Mouse (Mus musculus) gonadal fat pad, adult 2 months (tissue): Measurements from ENCODE around the gene Cpsf4l. TPM values are rescaled to one million over a fixed set of nuclear protein-coding genes. Genes with fewer than 3 reads are reported as not detected.

Experiments
- polyA plus RNA-seq: library from polyadenylated mRNA; depleted of rRNA; stranded (reverse); fragments of >200 nt; gene quantifications from 2 replicates; pipeline ENCODE4 v1.2.3, GENCODE M21; 2012; rRNA removed

Gene Cpsf4l
- polyA plus RNA-seq, 1 experiment, result 9.7 TPM

Other genes starting within 250 kb of the Cpsf4l start
- 0.20 and 0.27 TPM in 2 replicates for gene Sstr2, start 90.7 kb downstream of the Cpsf4l start, polyA plus RNA-seq
- 50.1 and 55.1 TPM in 2 replicates for gene Cog1, start 60.8 kb downstream of the Cpsf4l start, polyA plus RNA-seq
- 29.2 and 31.6 TPM in 2 replicates for gene Slc39a11, start 59.9 kb downstream of the Cpsf4l start, polyA plus RNA-seq
- gene Fam104a, start 25.9 kb downstream of the Cpsf4l start, polyA plus RNA-seq, result 27.5 and 34.1 TPM in 2 replicates
- 14.2 and 16.9 TPM in 2 replicates for gene D11Wsu47e, start 25.6 kb downstream of the Cpsf4l start, polyA plus RNA-seq
- 75.3 and 77.7 TPM in 2 replicates for gene Cdc42ep4, start 41.9 kb upstream of the Cpsf4l start, polyA plus RNA-seq